Mouse (Mus musculus) left cerebral cortex, postnatal 10 days (tissue): ENCODE data around the gene Ube2ql1. TPM values are rescaled to one million over a fixed set of nuclear protein-coding genes. Genes with fewer than 3 reads are reported as not detected.

Experiments
- DNase-seq, 2 experiments: peaks; one replicate each; pipeline ENCODE4 v3.0.0; 2021 to 2022; ENCODE audit warnings: low spot score in 2 of 2, mixed read lengths in 1 of 2; ENCODE audit errors: extremely low spot score in 1 of 2
- intact Hi-C: fragments of 180-260 bp; cut with DNase I; formaldehyde crosslinking; loops from one replicate; pipeline ENCODE4 v1.15.1; 2025
- total RNA-seq, 2 experiments: library from RNA; stranded (reverse); gene quantifications; 2 replicates each; pipeline ENCODE4 v1.2.3; 2021

Ube2ql1 gene
- total RNA-seq = 100 to 1,000 TPM; 195 to 198 TPM

DNA sequence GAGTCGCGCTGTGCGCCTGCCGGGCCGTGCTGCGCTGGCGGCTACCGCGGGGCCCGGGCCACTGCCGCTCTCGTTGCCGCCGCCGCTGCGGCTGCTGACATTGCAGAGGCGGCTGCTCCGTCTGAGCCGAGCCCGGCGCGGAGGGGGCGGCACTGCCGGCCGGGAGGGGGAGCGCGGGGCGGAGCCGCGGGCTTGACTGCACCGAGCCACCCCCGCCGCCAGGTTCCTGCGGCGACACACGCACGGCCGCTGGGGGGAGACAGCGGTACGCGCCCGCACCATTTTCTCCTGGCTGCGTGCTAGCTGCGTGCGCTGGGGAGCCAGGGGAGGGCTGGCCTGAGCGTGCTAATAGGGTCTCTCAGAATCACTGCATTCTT, at the start of gene Ube2ql1:
TSS of gene Ube2ql1 (minus strand) at position 131 of the 377 bp plus-strand sequence.
- intact Hi-C loops = loop anchor here (5.0 kb wide), 3 partner anchors 42 to 843 kb away; no protein-coding TSS in a partner anchor
- peak; percentile 88 to 92 for DNase-seq

DNA sequence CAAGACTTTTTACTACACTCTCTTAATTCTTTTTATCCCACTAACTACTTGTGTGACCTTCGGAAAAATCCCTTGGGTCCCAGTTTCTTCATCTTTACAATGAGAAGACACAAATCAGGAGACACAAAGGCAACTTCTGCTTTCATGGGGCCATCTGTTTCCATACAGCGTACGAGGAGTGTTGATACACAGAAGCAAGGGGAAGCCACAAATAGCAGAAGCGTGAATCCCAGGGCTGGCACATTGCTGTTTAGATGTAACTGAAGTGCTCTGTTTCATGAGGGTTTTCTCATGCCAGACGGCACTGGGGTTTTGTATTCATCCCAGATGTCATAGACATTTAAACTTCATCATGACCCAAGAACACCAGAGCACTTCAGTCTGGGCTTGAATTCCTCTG, 49.0 kb upstream of the Ube2ql1 start:
- DNase-seq = no peak
- intact Hi-C loops = no loop called here

DNA sequence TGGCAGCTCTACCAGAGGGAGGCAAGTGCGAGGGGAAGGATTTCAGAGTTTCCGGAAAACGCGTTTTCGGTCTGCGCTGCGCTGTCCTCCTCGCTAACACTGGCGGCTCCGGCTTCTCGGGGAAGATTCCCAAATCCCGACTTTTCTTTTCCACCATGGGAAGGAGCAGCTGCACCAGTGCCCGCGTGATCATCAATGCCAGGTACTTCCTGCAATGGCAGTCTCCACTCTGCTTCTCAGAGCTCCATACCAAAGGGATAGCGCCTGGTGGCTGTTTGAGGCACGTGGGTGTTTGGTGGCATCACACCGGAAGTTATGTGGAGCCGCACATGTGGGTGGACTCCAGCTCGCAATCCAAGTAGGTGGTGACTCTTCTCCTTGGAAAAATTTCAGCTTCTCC, 38.5 kb upstream of the Ube2ql1 start:
- DNase-seq = peak; percentile 43 to 44
- intact Hi-C loops = no loop called here

DNA sequence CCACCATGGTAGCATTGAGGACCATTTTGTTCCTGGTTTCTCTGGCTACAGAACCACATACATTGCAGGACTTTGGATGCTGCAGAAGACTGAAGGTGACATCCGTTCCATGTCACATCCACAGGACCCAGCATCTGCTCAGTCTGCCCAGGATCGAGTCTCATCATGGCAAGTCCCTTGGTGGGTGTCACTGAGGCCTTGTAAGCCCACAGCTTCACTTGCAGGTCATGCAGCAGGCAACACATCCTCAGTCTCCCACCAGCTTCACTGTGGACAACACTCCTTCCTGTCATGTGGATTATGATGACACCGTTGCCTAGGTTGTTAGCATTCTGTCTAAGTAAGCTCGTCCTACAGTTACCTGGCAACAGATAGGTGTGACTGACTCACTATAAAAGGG, 32.7 kb upstream of the Ube2ql1 start:
- DNase-seq = no peak
- intact Hi-C loops = no loop called here

DNA sequence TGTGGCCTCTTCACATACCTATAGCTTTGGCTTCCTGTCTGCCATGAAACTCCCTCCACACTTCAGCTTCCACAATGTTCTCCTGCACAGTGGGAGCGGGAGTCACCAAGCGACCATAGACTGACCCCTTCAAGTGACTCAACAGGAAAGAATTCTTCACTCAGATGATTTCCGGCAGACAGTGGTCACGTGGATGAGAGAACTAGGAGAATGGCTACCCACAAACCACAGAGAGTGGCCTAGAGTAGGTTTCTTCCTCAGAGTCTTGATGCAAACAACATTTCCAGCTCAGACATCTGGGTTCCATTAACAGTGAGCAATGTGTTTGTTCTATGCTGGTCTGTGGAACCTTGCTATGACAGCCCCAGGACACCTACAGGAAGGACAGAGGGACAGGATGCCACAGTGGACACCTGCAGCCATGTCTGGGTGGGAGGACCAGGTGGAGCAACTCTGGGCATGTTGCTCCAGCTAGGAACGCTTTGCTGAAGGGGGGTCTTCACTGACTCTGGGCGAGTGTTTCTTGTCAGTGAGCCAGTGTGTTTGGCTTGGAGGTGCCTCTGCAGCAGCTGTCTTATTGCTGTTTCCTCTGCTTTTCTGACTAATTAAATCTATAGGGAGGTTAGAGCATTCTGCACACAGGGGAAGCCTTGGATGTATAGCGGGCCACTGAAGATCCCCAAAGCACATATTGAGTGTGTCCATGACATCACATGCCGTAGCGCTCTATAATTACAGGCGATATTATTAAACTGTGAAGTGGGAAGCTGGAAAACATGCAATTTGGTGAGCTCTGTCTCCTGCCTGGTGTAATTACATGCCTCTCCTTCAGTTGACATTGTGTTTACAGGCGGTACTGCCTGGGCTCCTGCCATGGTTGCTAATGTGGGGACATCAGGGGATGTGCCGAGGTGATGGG, 31.1 kb upstream of the Ube2ql1 start:
- DNase-seq = no peak
- intact Hi-C loops = no loop called here

DNA sequence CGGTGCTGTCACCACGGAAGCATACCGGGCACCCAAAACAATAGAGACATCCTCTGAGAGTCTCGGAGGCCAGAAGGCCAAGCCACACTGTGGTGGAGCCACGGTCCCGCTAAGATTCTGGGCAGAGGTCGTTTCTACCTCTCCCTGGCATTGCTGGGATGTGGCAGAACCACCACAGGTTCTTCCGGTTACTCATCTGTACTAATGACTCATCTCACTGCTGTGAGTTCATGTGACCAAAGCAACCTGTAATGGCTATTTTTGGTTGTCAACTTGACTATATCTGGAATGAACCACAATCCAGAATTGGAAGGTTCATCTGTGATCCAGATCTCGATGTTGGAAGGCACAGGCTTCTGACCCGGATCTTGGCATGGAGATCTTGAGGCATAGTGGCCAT, 28.5 kb upstream of the Ube2ql1 start:
- intact Hi-C loops = no loop called here
- no peak for DNase-seq

DNA sequence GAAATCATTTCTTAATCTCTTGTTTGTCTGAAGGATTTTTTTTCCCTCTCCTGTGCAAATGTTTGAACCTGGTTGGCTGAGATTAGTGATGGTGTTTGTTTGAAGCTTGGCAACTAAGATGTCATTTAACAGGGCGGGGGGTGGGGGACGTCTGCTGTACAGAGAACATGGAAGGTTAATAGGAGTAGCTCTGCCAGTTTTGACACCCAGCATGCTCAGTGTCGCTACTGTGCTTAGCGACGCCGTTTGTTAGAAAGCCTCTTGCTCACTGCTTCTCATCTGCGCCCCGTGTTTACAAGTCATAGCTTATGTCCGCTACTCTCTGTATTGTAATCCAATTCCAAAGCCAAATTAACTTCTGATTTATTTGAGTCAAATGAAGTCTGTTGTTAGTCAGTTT, 25.0 kb upstream of the Ube2ql1 start:
- intact Hi-C loops = no loop called here
- DNase-seq = no peak

DNA sequence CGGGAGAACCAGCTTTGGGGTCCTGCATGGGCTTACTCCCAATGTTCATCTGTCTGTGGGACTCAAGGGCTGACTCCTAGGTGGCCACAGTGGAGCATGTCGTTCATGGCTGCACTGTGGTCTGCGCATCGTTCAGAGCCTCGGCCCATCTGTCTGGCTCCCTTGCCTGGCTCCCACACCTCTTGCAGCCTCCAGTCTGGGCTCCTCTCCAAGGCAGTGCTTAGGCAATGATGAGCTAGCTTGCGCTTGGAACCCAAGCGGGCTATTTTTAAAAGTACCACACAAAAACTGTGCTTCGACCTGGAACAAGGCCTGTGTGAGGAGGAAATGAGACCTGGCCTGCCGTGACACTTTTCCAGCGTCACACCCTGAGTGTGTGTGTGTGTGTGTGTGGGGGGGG, 21.7 kb upstream of the Ube2ql1 start:
- DNase-seq = peak; percentile 80 to 81
- intact Hi-C loops = no loop called here

DNA sequence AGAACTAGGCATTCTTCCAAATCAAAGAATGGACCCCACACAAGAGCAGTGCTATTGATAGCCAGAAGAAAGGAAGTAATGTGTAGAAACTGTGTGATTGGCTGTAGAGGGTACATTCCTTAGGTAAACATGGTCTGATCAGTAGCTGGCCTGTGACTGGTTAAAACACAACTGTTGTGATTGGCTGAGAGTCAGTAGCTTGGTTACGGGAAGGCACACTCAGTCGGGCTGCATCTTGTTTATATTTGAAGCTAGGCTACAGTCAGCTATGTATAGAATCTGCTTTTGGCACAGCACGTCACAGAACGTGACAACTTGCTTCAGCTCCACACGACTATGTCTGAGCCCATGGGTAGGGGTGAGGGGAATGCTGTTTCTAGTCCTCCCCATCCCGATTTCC, 19.3 kb upstream of the Ube2ql1 start:
- intact Hi-C loops = no loop called here
- peak in 1 of 2 experiments; percentile 73 for DNase-seq

DNA sequence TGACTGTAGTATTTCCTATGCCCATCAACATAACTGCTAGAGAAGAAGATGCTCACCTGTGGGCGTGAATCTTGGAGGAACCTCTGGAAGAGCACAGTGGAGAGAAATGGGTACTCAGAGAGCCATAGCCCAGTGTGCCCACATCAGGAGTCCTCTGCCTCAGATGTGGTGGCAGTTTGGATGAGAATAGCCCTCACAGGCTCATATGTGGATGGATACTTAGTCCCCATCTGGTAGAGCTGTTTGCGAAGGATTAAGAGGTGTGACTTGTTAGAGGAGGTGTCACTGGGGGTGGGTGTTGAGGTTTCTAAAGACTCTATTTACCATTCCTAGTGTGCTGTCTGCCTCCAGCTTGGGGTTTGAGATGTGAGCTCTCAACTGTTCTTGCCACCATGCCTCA, 13.2 kb upstream of the Ube2ql1 start:
- intact Hi-C loops = no loop called here
- DNase-seq = no peak

DNA sequence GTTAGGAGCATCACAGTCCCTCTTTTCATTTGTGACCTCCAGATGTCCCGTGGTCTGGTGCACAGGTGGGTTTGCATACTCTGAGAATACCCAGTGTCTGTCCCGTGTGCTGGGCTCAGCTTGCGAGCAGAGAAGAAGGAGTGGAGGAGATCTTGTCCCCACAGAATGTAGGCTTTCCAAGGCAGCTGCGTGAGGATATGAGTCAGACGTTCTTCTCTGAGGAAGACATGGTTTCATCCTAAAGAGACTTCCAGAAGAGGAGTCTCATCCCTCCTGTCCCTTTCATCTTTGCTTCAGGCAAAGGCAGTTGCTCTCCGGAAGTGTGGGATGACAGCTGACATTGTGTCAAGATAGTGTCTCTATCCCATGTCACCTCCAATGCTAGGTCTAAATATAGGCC, 11.8 kb upstream of the Ube2ql1 start:
- intact Hi-C loops = no loop called here
- DNase-seq = no peak

DNA sequence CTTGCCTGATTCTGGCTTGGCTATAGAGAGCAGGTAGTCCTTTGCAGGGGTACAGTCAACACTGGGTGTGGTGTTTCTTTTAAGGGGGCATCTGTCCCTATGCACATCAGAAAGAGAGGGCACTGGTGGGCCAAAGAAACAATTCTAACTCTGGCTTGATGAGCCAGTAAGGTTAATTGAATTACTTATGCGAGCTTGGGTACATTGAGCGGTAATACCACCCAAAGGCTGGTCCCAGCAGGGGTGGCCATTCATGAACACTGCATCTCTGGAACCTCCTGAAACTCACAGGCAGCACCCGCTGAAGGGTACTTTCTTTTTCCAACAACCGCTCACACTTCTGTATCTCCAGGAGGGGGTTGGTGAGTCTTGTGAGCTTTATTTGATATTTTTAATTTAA, 9.1 kb upstream of the Ube2ql1 start:
- no peak for DNase-seq
- intact Hi-C loops = no loop called here

DNA sequence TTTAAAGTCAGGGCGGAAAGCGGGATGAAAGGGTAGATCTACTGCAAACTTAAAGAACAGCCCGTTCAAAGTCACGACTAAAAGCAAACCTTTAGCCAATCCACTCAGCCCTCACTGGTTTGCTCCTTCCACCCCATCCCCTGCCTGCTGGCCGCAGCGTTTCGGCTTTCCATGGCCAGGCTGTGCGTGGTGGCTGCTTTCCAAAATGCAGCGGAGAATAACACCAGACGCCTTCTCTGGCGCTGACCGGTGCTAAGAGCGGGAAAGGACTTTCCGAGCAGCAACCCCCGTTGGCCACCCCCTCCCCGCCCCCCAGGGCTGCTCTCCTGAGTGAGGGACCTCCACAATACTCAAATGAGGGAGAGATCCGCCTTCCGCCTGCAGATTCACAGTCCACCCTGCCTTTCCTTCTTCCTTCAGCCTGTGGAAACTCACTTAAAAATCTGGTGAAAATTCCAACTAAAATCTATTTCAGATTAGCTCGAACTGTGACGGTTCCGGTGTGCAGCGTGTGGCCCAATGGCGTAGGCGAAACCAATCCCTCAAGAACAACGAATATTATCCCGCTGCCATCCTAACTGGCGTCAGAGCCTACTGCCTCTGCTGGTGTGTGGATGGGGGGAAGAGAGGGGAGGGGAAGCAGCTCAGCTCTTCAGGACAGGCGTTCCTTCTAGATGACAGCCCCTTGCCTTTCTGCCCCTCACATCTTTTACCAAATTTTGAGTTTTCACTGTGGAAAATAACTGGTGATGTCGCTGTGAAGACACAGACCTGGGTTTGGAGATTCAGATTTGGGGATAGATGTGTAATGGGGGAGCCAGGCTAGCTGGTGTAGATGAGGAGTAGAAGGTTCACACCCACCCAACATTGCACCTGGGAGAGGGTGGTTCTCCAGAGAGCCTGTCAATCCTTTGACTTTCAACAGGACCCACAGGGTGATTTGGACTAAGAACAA, 919 bp upstream of the Ube2ql1 start:
- peak; percentile 55 to 79 for DNase-seq
- intact Hi-C loops = no loop called here

DNA sequence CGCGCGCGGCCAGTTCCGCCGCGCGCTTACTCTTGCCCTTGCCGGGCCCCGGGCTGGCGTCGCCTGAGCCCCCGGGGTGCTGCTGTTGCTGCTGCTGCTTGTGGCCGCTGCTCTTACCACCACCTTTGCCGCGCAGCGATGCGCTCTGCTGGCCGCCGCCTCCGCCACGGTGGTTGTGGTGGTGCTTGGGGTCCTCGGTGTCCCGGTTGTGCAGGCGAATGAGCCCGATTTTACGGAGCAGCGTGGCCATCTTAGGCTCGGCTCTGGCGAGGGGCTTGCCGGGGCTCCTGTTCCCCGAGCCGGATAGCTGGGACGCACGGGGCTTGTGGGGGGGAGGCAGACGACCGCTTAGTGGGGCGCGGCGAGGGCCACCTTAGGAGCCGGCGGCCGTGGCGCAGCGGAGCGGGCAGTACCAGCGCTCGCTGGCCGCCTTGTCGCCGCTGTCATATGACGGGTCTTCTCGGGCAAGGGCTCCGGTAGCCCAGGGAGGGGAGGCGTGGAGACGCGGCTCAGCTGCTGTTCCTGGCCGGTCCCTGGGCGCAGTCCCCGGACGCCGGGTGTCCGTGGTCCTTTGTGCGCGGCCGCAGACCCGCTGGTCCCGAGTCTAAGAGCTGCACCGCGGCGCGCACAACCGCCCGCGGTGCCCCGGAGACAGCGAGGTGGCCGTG, 464 bp downstream of the Ube2ql1 start:
- DNase-seq = peak in 1 of 2 experiments; percentile 61
- intact Hi-C loops = loop anchor here (5.0 kb wide), 3 partner anchors 42 to 843 kb away; no protein-coding TSS in a partner anchor

DNA sequence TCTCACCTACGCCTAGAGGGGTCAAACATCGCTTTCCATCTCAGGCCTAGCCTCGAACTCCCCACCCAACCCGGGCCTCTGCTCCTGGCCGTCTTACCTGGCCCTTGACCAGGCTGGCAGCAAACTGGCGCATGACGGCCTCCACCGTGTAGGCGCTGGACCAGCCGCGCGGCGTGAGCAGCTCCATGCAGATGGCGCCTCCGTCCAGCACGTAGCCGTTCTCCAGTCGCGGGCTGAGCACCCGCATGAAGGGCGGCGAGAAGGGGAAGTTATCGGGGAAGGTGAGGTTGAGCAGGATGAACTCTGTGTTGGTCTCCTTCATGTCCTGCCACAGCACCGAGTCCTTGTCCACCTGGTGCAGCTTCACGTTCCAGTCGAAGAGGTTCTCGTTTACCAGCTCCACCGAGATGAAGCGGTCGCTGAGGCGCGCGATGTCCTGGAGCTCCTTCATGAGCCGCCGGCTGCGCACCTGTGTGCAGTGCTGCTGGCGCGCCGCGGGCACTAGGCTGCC, 1.2 kb downstream of the Ube2ql1 start:
- peak in 1 of 2 experiments; percentile 64 for DNase-seq
- intact Hi-C loops = loop anchor here (5.0 kb wide), 3 partner anchors 41 to 844 kb away; no protein-coding TSS in a partner anchor

DNA sequence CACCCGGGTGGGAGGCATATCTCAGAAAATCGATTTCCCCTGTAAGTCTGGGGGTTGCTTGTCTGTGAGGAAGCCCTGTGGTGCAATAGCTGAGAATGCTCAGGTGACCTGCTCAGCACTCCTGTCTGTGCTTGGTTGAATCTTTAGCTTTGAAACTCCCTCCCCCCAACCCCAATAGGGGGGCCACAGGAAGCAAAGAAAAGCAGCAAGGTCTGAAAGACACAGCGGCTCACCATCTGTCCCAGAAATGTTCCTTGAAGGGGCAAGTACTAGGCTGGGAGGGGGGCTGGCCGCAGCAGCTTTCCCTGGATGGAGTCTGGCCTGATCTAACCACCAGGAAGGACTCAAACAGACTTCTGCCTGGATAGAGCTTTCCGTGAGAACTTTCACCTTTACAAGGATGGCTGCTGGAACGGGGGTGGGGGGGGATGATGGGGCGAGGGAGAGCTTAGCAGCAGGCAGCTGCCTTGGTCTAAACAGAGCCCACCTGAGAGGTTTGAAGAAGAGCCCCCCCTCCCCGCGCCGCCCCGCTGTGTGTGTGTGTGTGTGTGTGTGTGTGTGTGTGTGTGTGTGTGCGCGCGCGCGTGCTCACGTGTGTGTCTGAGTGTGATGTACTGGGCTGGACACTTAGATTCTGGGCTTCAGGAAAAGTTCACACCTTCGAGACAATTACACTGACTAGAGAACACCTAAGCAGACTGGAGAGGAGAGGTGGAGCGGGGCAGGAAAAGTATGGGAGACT, 2.1 kb downstream of the Ube2ql1 start:
- DNase-seq = no peak
- intact Hi-C loops = loop anchor here (5.0 kb wide), 3 partner anchors 40 to 845 kb away; no protein-coding TSS in a partner anchor

DNA sequence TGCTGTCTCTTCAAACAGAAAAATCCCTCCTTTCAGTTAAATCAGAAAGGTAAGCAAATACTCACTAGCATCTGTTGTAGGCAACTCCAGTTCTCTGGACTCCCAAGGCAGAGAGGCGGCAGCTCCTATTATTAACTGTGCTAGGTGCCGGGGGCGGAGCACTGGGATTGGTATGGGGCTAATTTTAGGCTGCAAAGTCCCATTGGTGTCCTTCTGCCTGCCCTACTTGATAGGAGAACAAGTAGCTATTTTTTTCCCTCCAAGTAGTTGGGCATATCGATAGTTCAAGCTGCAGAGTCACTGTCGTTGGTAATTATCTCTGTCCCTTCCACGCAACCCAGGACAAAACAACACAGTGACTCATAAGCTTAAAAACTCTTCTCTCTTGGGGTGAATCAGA, 7.1 kb downstream of the Ube2ql1 start:
- intact Hi-C loops = no loop called here
- no peak for DNase-seq

DNA sequence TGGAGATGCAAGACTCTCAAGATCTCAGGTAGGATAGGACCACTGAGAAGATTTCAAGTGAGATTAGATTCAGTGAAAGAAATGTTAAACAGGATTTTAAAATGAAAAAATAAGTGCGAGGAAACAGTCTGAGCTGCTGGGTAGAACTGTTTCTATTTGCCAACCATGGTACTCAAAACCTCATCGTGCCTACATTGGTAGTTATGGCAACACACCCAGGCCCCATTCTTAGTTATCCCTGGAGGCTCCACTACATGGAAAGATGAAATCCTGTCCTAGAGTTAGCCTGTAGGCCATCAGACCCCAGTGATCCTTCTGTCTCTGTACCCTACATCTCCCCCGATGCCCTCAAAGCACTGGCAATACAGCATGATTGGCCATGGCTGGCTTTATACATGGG, 14.3 kb downstream of the Ube2ql1 start:
- no peak for DNase-seq

More for the DNA sequence above, 14.3 kb downstream of the Ube2ql1 start:
- intact Hi-C loops = no loop called here
